Mouse (Mus musculus) lung, postnatal 0 days (tissue): ENCODE results near the gene Sun2.

Experiments used
- CTCF ChIP-seq: IDR thresholded peaks from 2 replicates; pipeline ENCODE4 v1.5.1; 2016; ENCODE audit warnings: antibody characterized with exemption, mild to moderate bottlenecking
- EP300 ChIP-seq: IDR thresholded peaks from 2 replicates; pipeline ENCODE4 v1.6.1; 2016; ENCODE audit warnings: antibody characterized with exemption, mild to moderate bottlenecking, control low read depth

GRCm38 (mm10) chr15:79690426-79691022, 51.8 kb downstream of the Sun2 start, which contains the start of gene Gtpbp1:
- TF ChIP-seq CTCF (no peak), EP300 (no peak)
